Mouse (Mus musculus): ENCODE measurements around the gene Uvssa.

The Uvssa gene

GRCm38 (mm10) chr5:33442927-33443710 is 64.8 kb downstream of the Uvssa start:
- DNase-seq (ENCODE audit: low read depth) = peak; percentile 50

- no peak for DNase-seq (ENCODE audit: low read depth)
These were observed 65.4 kb downstream of the Uvssa start for GRCm38 (mm10) chr5:33443794-33444193.

GRCm38 (mm10) chr5:33455737-33456136 is 77.4 kb downstream of the Uvssa start:
- no peak for DNase-seq (ENCODE audit: low read depth)

GRCm38 (mm10) chr5:33458132-33458622 is 79.8 kb downstream of the Uvssa start:
- DNase-seq (ENCODE audit: low read depth) = no peak

- no peak for DNase-seq (ENCODE audit: low read depth)
These were observed 80.8 kb downstream of the Uvssa start for GRCm38 (mm10) chr5:33459111-33459510.

- DNase-seq (ENCODE audit: low read depth) = no peak
These were observed 86.0 kb downstream of the Uvssa start for GRCm38 (mm10) chr5:33464390-33464789.

- no peak for DNase-seq (ENCODE audit: low read depth)
These were observed 87.1 kb downstream of the Uvssa start for GRCm38 (mm10) chr5:33465464-33465863.

Data from c-Kit-positive CD71-negative TER-119-negative erythroid progenitor cells, embryonic 14.5 days (primary cell).